Mouse (Mus musculus) megakaryocyte, embryonic 14.5 days (primary cell): ENCODE measurements around the gene 6430571L13Rik.

Experiments used
- FLI1 ChIP-seq: IDR thresholded peaks from 2 replicates; pipeline ENCODE4 v1.6.1; 2012; ENCODE audit warnings: low read length, inconsistent platforms, mixed read lengths
- GATA1 ChIP-seq: IDR thresholded peaks from 3 replicates; pipeline ENCODE4 v1.6.1; 2012; ENCODE audit warnings: mixed read lengths, low read length, inconsistent platforms, borderline replicate concordance

DNA sequence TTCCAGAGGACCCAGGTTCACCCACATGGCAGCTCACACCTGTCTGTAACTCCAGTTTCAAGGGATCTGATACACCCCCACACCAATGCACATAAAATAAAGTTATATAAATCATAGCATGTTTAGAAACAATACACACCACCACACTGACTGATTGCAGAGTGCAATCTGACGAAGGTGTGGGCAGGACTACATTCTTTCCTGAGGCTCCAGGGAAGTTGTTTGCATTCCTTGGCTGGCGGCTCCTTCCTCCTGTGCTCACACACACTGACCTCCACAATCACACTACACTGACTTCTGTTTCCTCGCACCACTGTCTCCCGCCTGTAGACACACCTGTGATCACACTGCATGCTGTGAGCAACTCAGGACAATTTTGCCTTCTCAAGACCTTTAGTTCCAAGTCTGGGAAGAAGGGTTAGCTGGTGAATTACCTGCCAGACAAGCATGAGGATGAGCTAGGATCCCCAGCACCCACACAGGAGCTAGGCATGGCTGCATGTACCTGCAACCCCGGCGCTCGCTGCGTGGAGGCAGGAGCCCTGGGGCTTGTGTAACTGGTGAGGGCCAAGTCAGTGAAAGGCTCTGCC, 17.8 kb upstream of the 6430571L13Rik start:
- TF ChIP-seq GATA1 (no peak), FLI1 (no peak)
